ENCODE assay signal across 22 mouse cellular contexts in genomic region chr12:8457052-8457451, GRCm38 (mm10). TPM values are rescaled to one million over a fixed set of nuclear protein-coding genes. Genes with fewer than 3 reads are reported as not detected.
DNase-seq lines count a peak whose midpoint lies in the region; ATAC-seq and TF ChIP-seq lines count a peak whose summit lies in the region.
"Had no signal": no experiment of that assay in that cellular context is flagged by ENCODE, and none has a peak within 500 bp of the region (broad histone marks: within the 10 kb centered on the region; RNA-seq: fewer than 3 reads in every experiment).

No protein-coding gene starts in this region.

- 59% methylated on average over 5 of the region's 5 CpGs for WGBS in embryonic facial prominence, embryonic 11.5 days
- 57% methylated on average over 5 of the region's 5 CpGs for WGBS in embryonic facial prominence, embryonic 10.5 days
- 47% methylated on average over 5 of the region's 5 CpGs for WGBS in kidney, embryonic 16.5 days
- 56% methylated on average over 5 of the region's 5 CpGs for WGBS in lung, postnatal 0 days

- H3K27ac ChIP-seq in embryonic facial prominence, embryonic 11.5 days (replicated peaks; ENCODE audit: low read depth, low read length): no peak overlapping the region
- no peak overlapping the region for H3K27ac ChIP-seq in embryonic facial prominence, embryonic 10.5 days (replicated peaks)
- H3K27ac ChIP-seq in kidney, embryonic 16.5 days (ENCODE audit: low read length): no peak overlapping the region
- no peak overlapping the region for H3K27ac ChIP-seq in lung, postnatal 0 days (ENCODE audit: low read length)
- H3K27ac ChIP-seq: forebrain, embryonic 12.5 days; midbrain, embryonic 12.5 days; neural tube, embryonic 12.5 days; stomach, postnatal 0 days had no signal

- ATAC-seq in embryonic facial prominence, embryonic 11.5 days (replicated peaks; ENCODE audit: insufficient number of reproducible peaks, low FRiP score, low TSS enrichment, low read depth): peak; percentile 42; the same call in 1 of the 2 replicates
- peak; percentile 57; the same call in 1 of the 2 replicates for ATAC-seq in kidney, embryonic 16.5 days (ENCODE audit: low FRiP score, low TSS enrichment)
- ATAC-seq in lung, postnatal 0 days: peak; percentile 68
- ATAC-seq: hindbrain, embryonic 16.5 days had no signal

- no peaks in the 10 kb centered on the region for H3K27me3 ChIP-seq in embryonic facial prominence, embryonic 11.5 days (ENCODE audit: control insufficient read depth, insufficient read depth, low read length)
- no peaks in the 10 kb centered on the region for H3K27me3 ChIP-seq in embryonic facial prominence, embryonic 10.5 days (replicated peaks; ENCODE audit: low read depth, poor library complexity, severe bottlenecking)
- no peaks in the 10 kb centered on the region for H3K27me3 ChIP-seq in kidney, embryonic 16.5 days (ENCODE audit: insufficient read depth, low read length)
- no peaks in the 10 kb centered on the region for H3K27me3 ChIP-seq in lung, postnatal 0 days (replicated peaks; ENCODE audit: insufficient read depth, low read length)
- H3K27me3 ChIP-seq: forebrain, embryonic 12.5 days; midbrain, embryonic 12.5 days; neural tube, embryonic 12.5 days had no signal

- DNase-seq in embryonic facial prominence, embryonic 11.5 days (ENCODE audit: low spot score): no peak
- no peak for DNase-seq in embryonic facial prominence, embryonic 10.5 days (ENCODE audit: low spot score)
- no peak for DNase-seq in kidney, adult 9 months
- DNase-seq in lung, postnatal 0 days (ENCODE audit: low spot score): peak; percentile 77
- DNase-seq in lung, postnatal 25 days (ENCODE audit: low spot score): no peak
- DNase-seq in frontal cortex, postnatal 36 days (ENCODE audit: low spot score in 2 of 2): no peak
- no peak for DNase-seq in cerebellum, adult 9-10 months
- DNase-seq: adrenal gland, postnatal 25 days; cerebellum, adult 8-10 months; gastrocnemius, postnatal 36 days; heart, postnatal 36 days; kidney, adult 2 months; kidney, postnatal 36 days; left cerebral cortex, postnatal 4 days; right cerebral cortex, postnatal 14 days; thymus, adult 2 months had no signal

- no peak overlapping the region for H3K9ac ChIP-seq in embryonic facial prominence, embryonic 11.5 days (replicated peaks; ENCODE audit: low read length)
- H3K9ac ChIP-seq in kidney, embryonic 16.5 days (replicated peaks; ENCODE audit: low read length): no peak overlapping the region
- no peak overlapping the region for H3K9ac ChIP-seq in lung, postnatal 0 days (replicated peaks; ENCODE audit: low read depth)
- H3K9ac ChIP-seq: forebrain, embryonic 12.5 days; midbrain, embryonic 12.5 days; neural tube, embryonic 12.5 days had no signal

- H3K4me2 ChIP-seq in embryonic facial prominence, embryonic 11.5 days (ENCODE audit: low read depth, low read length): no peak overlapping the region
- no peak overlapping the region for H3K4me2 ChIP-seq in kidney, embryonic 16.5 days (replicated peaks; ENCODE audit: low read depth, low read length)
- H3K4me2 ChIP-seq in lung, postnatal 0 days (replicated peaks; ENCODE audit: low read depth, low read length): 0 out of 2 replicates have a peak overlapping the region, but pooled peaks have one; percentile 8
- H3K4me2 ChIP-seq: forebrain, embryonic 12.5 days; midbrain, embryonic 12.5 days; neural tube, embryonic 12.5 days had no signal

- TF ChIP-seq EP300 in lung, postnatal 0 days (IDR thresholded peaks at IDR 0.05): no peak

- H3K36me3 ChIP-seq in embryonic facial prominence, embryonic 11.5 days (replicated peaks; ENCODE audit: control insufficient read depth, insufficient read depth, low read depth, low read length): no peaks in the 10 kb centered on the region
- H3K36me3 ChIP-seq in embryonic facial prominence, embryonic 10.5 days (replicated peaks): no peaks in the 10 kb centered on the region
- H3K36me3 ChIP-seq in kidney, embryonic 16.5 days (ENCODE audit: insufficient read depth, low read length): no peaks in the 10 kb centered on the region
- H3K36me3 ChIP-seq in lung, postnatal 0 days (ENCODE audit: insufficient read depth, low read length): no peaks in the 10 kb centered on the region
- H3K36me3 ChIP-seq: forebrain, embryonic 12.5 days; midbrain, embryonic 12.5 days; neural tube, embryonic 12.5 days had no signal

- H3K4me3 ChIP-seq in embryonic facial prominence, embryonic 11.5 days (ENCODE audit: low read depth, low read length): no peak overlapping the region
- no peak overlapping the region for H3K4me3 ChIP-seq in embryonic facial prominence, embryonic 10.5 days
- H3K4me3 ChIP-seq in kidney, embryonic 16.5 days (ENCODE audit: low read length): no peak overlapping the region
- H3K4me3 ChIP-seq in lung, postnatal 0 days (ENCODE audit: low read depth, low read length): no peak overlapping the region
- H3K4me3 ChIP-seq: forebrain, embryonic 12.5 days; midbrain, embryonic 12.5 days; neural tube, embryonic 12.5 days had no signal

- no peaks in the 10 kb centered on the region for H3K4me1 ChIP-seq in embryonic facial prominence, embryonic 11.5 days (ENCODE audit: control insufficient read depth, insufficient read depth, low read length)
- peaks cover 21% of the 10 kb centered on the region for H3K4me1 ChIP-seq in embryonic facial prominence, embryonic 10.5 days
- H3K4me1 ChIP-seq in kidney, embryonic 16.5 days (ENCODE audit: insufficient read depth, low read length): 0 out of 2 replicates have a peak, but pooled peaks cover 3% of the 10 kb centered on the region
- H3K4me1 ChIP-seq in lung, postnatal 0 days (ENCODE audit: insufficient read depth, low read depth, low read length): peaks cover 2% of the 10 kb centered on the region; the same call in 1 of the 2 replicates
- H3K4me1 ChIP-seq: neural tube, embryonic 12.5 days had no signal

- TF ChIP-seq CTCF in lung, postnatal 0 days (IDR thresholded peaks at IDR 0.05): no peak

- no peaks in the 10 kb centered on the region for H3K9me3 ChIP-seq in embryonic facial prominence, embryonic 11.5 days (replicated peaks; ENCODE audit: control insufficient read depth, low read length)
- no peaks in the 10 kb centered on the region for H3K9me3 ChIP-seq in embryonic facial prominence, embryonic 10.5 days
- H3K9me3 ChIP-seq in kidney, embryonic 16.5 days (ENCODE audit: low read length): no peaks in the 10 kb centered on the region
- H3K9me3 ChIP-seq in lung, postnatal 0 days (ENCODE audit: low read length): no peaks in the 10 kb centered on the region
- H3K9me3 ChIP-seq: forebrain, embryonic 12.5 days; midbrain, embryonic 12.5 days; neural tube, embryonic 12.5 days had no signal

RNA-seq across cellular contexts. Expression of gene Rhob, which starts 42.8 kb away (rescaled TPM):
- polyA plus RNA-seq in embryonic facial prominence, embryonic 11.5 days (2014; fragmentation: Nextera tagmentation; extraction: Ambion mirVana): 45.3 and 51.3 TPM in 2 replicates
- 24.8 and 26.4 TPM in 2 replicates for polyA plus RNA-seq in embryonic facial prominence, embryonic 10.5 days (2016; fragmentation: Nextera tagmentation; extraction: Ambion mirVana)
- polyA plus RNA-seq in kidney, embryonic 16.5 days (2015; fragmentation: Nextera tagmentation; extraction: Ambion mirVana): 39.8 and 40.1 TPM in 2 replicates
- 77.6 and 77.9 TPM in 2 replicates for polyA plus RNA-seq in lung, postnatal 0 days (2015; fragmentation: Nextera tagmentation; extraction: Ambion mirVana)
